Mouse (Mus musculus) liver, embryonic 14.5 days (tissue): Measurements from ENCODE around the gene Mrs2.

ENCODE experiments used
- CTCF ChIP-seq: IDR thresholded peaks from 2 replicates; pipeline ENCODE4 v1.5.1; 2016; ENCODE audit warnings: antibody characterized with exemption, low read depth, control low read depth
- EP300 ChIP-seq: IDR thresholded peaks from 2 replicates; pipeline ENCODE4 v1.6.1; 2016; ENCODE audit warnings: antibody characterized with exemption, low read depth

- TF ChIP-seq CTCF: no peak
- no peak for TF ChIP-seq EP300
Observed at GRCm38 (mm10) chr13:24977820-24978342, 42.3 kb downstream of the Mrs2 start.
